ENCODE assay signal across 28 mouse cellular contexts in the genomic region with DNA sequence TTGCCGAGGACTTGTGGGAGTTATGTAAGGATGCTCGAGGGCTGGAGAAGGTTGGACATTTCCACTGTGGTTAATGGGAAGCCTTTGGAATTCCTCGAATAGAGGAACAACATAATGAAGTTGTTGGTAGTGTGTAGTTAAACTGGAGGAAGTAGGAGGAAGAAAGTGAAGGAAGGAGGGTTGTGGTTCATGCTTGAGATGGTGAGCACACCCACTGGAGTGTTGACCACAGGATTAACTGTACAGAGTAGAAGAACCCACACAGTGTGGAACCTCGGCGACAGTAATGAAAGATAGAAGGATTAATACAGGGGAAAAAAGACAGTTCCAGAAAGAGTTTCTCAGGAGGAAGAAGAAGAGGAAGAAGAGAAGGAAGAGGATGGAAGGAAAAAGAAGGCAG. TPM values are rescaled to one million over a fixed set of nuclear protein-coding genes. Genes with fewer than 3 reads are reported as not detected.
A peak's percentile ranks its signal among the peaks of the same experiment; 100 is the strongest.
DNase-seq lines count a peak whose midpoint lies in the region; ATAC-seq and TF ChIP-seq lines count a peak whose summit lies in the region.
"Had no signal": no experiment of that assay in that cellular context is flagged by ENCODE, and none has a peak within 500 bp of the region (broad histone marks: within the 10 kb centered on the region; RNA-seq: fewer than 3 reads in every experiment).

No protein-coding gene starts in this region.

- no peak for TF ChIP-seq POLR2A in CH12.LX (IDR thresholded peaks at IDR 0.05; ENCODE audit: low read depth, low read length)

- no peak overlapping the region for H3K4me3 ChIP-seq in CH12.LX (replicated peaks in 1 of 3; ENCODE audit: low read depth in 2 of 3, low read length in 2 of 3, poor library complexity in 1 of 3)
- H3K4me3 ChIP-seq in forebrain, embryonic 12.5 days (replicated peaks): no peak overlapping the region
- H3K4me3 ChIP-seq: forebrain, embryonic 10.5 days; gastrocnemius, adult 2 months; heart, embryonic 12.5 days; heart, embryonic 15.5 days; hindbrain, embryonic 10.5 days; hindbrain, embryonic 13.5 days; intestine, embryonic 15.5 days had no signal

- peak; percentile 26 for DNase-seq in lung, postnatal 36 days
- no peak for DNase-seq in lung, postnatal 10 days
- DNase-seq in CH12.LX (ENCODE audit: extremely low read depth): no peak
- no peak for DNase-seq in adrenal gland, postnatal 25 days
- DNase-seq: adrenal gland, postnatal 10 days; cerebellum, adult 11-12 months; cerebellum, adult 8-10 months; cerebellum, postnatal 10 days; cerebellum, postnatal 36 days; forebrain, postnatal 0 days; gastrocnemius, adult 2 months; gastrocnemius, postnatal 14 days; heart, adult 18-20 months; heart, postnatal 10 days; heart, postnatal 36 days had no signal

- H3K27ac ChIP-seq in CH12.LX (ENCODE audit: insufficient read depth, low read depth): no peak overlapping the region
- no peak overlapping the region for H3K27ac ChIP-seq in forebrain, embryonic 12.5 days
- H3K27ac ChIP-seq: forebrain, embryonic 10.5 days; gastrocnemius, adult 2 months; heart, embryonic 15.5 days; hindbrain, embryonic 10.5 days; hindbrain, embryonic 13.5 days; intestine, embryonic 15.5 days had no signal

- no peaks in the 10 kb centered on the region for H3K36me3 ChIP-seq in CH12.LX (replicated peaks in 1 of 2; ENCODE audit: control insufficient read depth in 1 of 2, insufficient read depth in 1 of 2, low read length in 1 of 2)
- H3K36me3 ChIP-seq in forebrain, embryonic 12.5 days (replicated peaks): no peaks in the 10 kb centered on the region
- H3K36me3 ChIP-seq: forebrain, embryonic 10.5 days; G1E; heart, embryonic 12.5 days; heart, embryonic 15.5 days; hindbrain, embryonic 10.5 days; hindbrain, embryonic 13.5 days; intestine, embryonic 15.5 days had no signal

- TF ChIP-seq RAD21 in CH12.LX (IDR thresholded peaks at IDR 0.05; ENCODE audit: low read depth, low read length): no peak

- no peak for TF ChIP-seq EP300 in CH12.LX (IDR thresholded peaks at IDR 0.05; ENCODE audit: low read length)

- TF ChIP-seq CTCF in CH12.LX (conservative IDR thresholded peaks at IDR 0.05 in 1 of 2, IDR thresholded peaks at IDR 0.05 in 1 of 2; ENCODE audit: low read depth in 2 of 2, low read length in 2 of 2): no peak

- H3K9ac ChIP-seq in CH12.LX (ENCODE audit: insufficient read depth, low read depth): no peak overlapping the region
- no peak overlapping the region for H3K9ac ChIP-seq in forebrain, embryonic 12.5 days
- H3K9ac ChIP-seq: forebrain, postnatal 0 days; heart, embryonic 12.5 days; heart, embryonic 15.5 days; hindbrain, embryonic 13.5 days; intestine, embryonic 15.5 days had no signal

- in situ Hi-C loops in CH12.LX (cut with MboI; ENCODE audit: low pct_ligation_motif_present, low pct_unique_long_range_greater_than_20kb, low sequenced_read_pairs): no loop called here

- ATAC-seq in common myeloid progenitor, adult 5-6 weeks (replicated peaks; ENCODE audit: low read depth, poor library complexity, severe bottlenecking): peak; percentile 53
- peak; percentile 42; the same call in 1 of the 2 replicates for ATAC-seq in megakaryocyte progenitor cell, adult 5-6 weeks (replicated peaks; ENCODE audit: poor library complexity)
- no peak for ATAC-seq in activated CD4-positive, CD25-positive, alpha-beta regulatory T cell, adult 4 months
- no peak for ATAC-seq in forebrain, embryonic 12.5 days (ENCODE audit: low FRiP score)
- ATAC-seq: forebrain, embryonic 14.5 days; forebrain, postnatal 0 days; hindbrain, embryonic 16.5 days; intestine, embryonic 15.5 days had no signal

- H3K9me3 ChIP-seq in CH12.LX (replicated peaks; ENCODE audit: low read length): no peaks in the 10 kb centered on the region
- H3K9me3 ChIP-seq in forebrain, embryonic 12.5 days: no peaks in the 10 kb centered on the region
- H3K9me3 ChIP-seq: forebrain, embryonic 10.5 days; heart, embryonic 12.5 days; heart, embryonic 15.5 days; hindbrain, embryonic 10.5 days; hindbrain, embryonic 13.5 days; intestine, embryonic 15.5 days had no signal

- no peaks in the 10 kb centered on the region for H3K79me2 ChIP-seq in CH12.LX (replicated peaks; ENCODE audit: control insufficient read depth, extremely low read depth, insufficient read depth, poor library complexity, severe bottlenecking)

- dilution Hi-C loops in CH12.LX (cut with MboI; ENCODE audit: extremely low pct_ligation_motif_present, extremely low pct_unique_long_range_greater_than_20kb, low sequenced_read_pairs): no loop called here

- H3K4me2 ChIP-seq in CH12.LX (ENCODE audit: insufficient read depth, low read depth, poor library complexity, severe bottlenecking): peak overlapping the region; percentile 1; the same call in 1 of the 2 replicates
- H3K4me2 ChIP-seq in forebrain, embryonic 12.5 days: no peak overlapping the region
- H3K4me2 ChIP-seq: heart, embryonic 12.5 days; heart, embryonic 15.5 days; hindbrain, embryonic 13.5 days; intestine, embryonic 15.5 days had no signal

- WGBS in forebrain, embryonic 12.5 days: 80% methylated on average over 5 of the region's 5 CpGs

- H3K27me3 ChIP-seq in CH12.LX (replicated peaks): peaks cover 10% of the 10 kb centered on the region
- no peaks in the 10 kb centered on the region for H3K27me3 ChIP-seq in forebrain, embryonic 12.5 days
- H3K27me3 ChIP-seq: heart, embryonic 12.5 days; heart, embryonic 15.5 days; hindbrain, embryonic 13.5 days; intestine, embryonic 15.5 days had no signal

- H3K4me1 ChIP-seq in CH12.LX (ENCODE audit: control insufficient read depth in 1 of 2, insufficient read depth in 2 of 2): peaks cover 0 to 7% of the 10 kb centered on the region in 2 experiments; a peak in 2 of 4 replicates
- peaks cover 5% of the 10 kb centered on the region for H3K4me1 ChIP-seq in forebrain, embryonic 12.5 days
- H3K4me1 ChIP-seq: hindbrain, embryonic 10.5 days had no signal

TF ChIP-seq in CH12.LX, 34 proteins besides CTCF, POLR2A, EP300 and RAD21:
- no peak for TF ChIP-seq CHD1 (IDR thresholded peaks at IDR 0.05; ENCODE audit: low read depth, low read length)
- no peak for TF ChIP-seq JUN (IDR thresholded peaks at IDR 0.05; ENCODE audit: insufficient read depth, low read depth, low read length)
- TF ChIP-seq SIN3A (IDR thresholded peaks at IDR 0.05; ENCODE audit: low read length): no peak
- TF ChIP-seq NRF1 (IDR thresholded peaks at IDR 0.05; ENCODE audit: low read depth, low read length): no peak
- no peak for TF ChIP-seq NELFE (IDR thresholded peaks at IDR 0.05; ENCODE audit: low read depth, low read length)
- TF ChIP-seq CHD2 (IDR thresholded peaks at IDR 0.05; ENCODE audit: low read length): no peak
- TF ChIP-seq RCOR1 (conservative IDR thresholded peaks at IDR 0.05; ENCODE audit: low read depth, low read length): no peak
- TF ChIP-seq USF2 (conservative IDR thresholded peaks at IDR 0.05; ENCODE audit: low read depth, low read length): no peak
- no peak for TF ChIP-seq MAZ (IDR thresholded peaks at IDR 0.05; ENCODE audit: low read depth, low read length)
- no peak for TF ChIP-seq HCFC1 (IDR thresholded peaks at IDR 0.05; ENCODE audit: low read depth, low read length)

RNA-seq across cellular contexts. Expression of a gene that starts 4.9 kb away (rescaled TPM):
- total RNA-seq in CH12.LX (2012; rRNA removed) (0.08 TPM in 2 replicates), CH12.LX (2014; rRNA removed) (0.49 and 0.78 TPM in 2 replicates)
- 0.56 and 0.70 TPM in 2 replicates for polyA plus RNA-seq in CH12.LX (2012; ENCODE audit: insufficient read length, low read depth)
- 1.6 and 3.1 TPM in 2 replicates for total RNA-seq in common myeloid progenitor, adult 5-6 weeks (2017)
- total RNA-seq in megakaryocyte progenitor cell, adult 5-6 weeks (2015): 3.4 and 4.2 TPM in 2 replicates
- 1.3 and 1.8 TPM in 2 replicates for total RNA-seq in megakaryocyte progenitor cell, adult 5-6 weeks (2017)
- total RNA-seq in adrenal gland, postnatal 25 days (2021): 1.6 and 2.1 TPM in 2 replicates
- polyA plus RNA-seq in activated CD4-positive, CD25-positive, alpha-beta regulatory T cell, adult 4 months (2017; shearing (Covaris generic)): 1 to 10 TPM in 1 of 2 experiments, under 1 TPM in 1; 0.63 to 1.5 TPM
- polyA plus RNA-seq in forebrain, embryonic 12.5 days (2016; fragmentation: Nextera tagmentation; extraction: Ambion mirVana): 11.5 TPM in 2 replicates

Comparison
In these comparisons a context has a peak if more than half of its experiments do, and no peak if none do; other contexts are left out.
1. ATAC-seq: peak in common myeloid progenitor, adult 5-6 weeks (single experiment) and megakaryocyte progenitor cell, adult 5-6 weeks (single experiment); none in activated CD4-positive, CD25-positive, alpha-beta regulatory T cell, adult 4 months (single experiment) and forebrain, embryonic 12.5 days (single experiment).